In genomic region chr16:91030751-91031150, GRCm38 (mm10) we compare ENCODE assay signal across 22 mouse cellular contexts.
"Had no signal": no experiment of that assay in that cellular context is flagged by ENCODE, and none has a peak within 500 bp of the region (broad histone marks: within the 10 kb centered on the region; RNA-seq: fewer than 3 reads in every experiment).

No protein-coding gene starts in this region.

- H3K4me2 ChIP-seq: kidney, embryonic 15.5 days; limb, embryonic 12.5 days; limb, embryonic 15.5 days; liver, embryonic 11.5 days; lung, embryonic 14.5 days; midbrain, embryonic 12.5 days; midbrain, embryonic 15.5 days; neural tube, embryonic 12.5 days; neural tube, embryonic 15.5 days had no signal

- DNase-seq: kidney, adult 2 months; kidney, postnatal 10 days; kidney, postnatal 36 days; left cerebral cortex, postnatal 4 days; liver, postnatal 0 days; lung, embryonic 14.5 days; retina, postnatal 1 day; thymus, adult 2 months; thymus, postnatal 14 days; thymus, postnatal 4 days had no signal

- H3K4me3 ChIP-seq: kidney, embryonic 15.5 days; limb, embryonic 12.5 days; limb, embryonic 15.5 days; midbrain, embryonic 12.5 days; midbrain, embryonic 15.5 days; neural tube, embryonic 12.5 days; neural tube, embryonic 15.5 days had no signal

- H3K4me1 ChIP-seq: kidney, embryonic 15.5 days; limb, embryonic 12.5 days; limb, embryonic 15.5 days; midbrain, embryonic 12.5 days; midbrain, embryonic 15.5 days; neural tube, embryonic 12.5 days; neural tube, embryonic 15.5 days had no signal

- ATAC-seq: intestine, postnatal 0 days; liver, postnatal 0 days; lung, postnatal 0 days; midbrain, embryonic 15.5 days had no signal

- H3K9me3 ChIP-seq: kidney, embryonic 15.5 days; limb, embryonic 12.5 days; limb, embryonic 15.5 days; midbrain, embryonic 12.5 days; midbrain, embryonic 15.5 days; neural tube, embryonic 12.5 days; neural tube, embryonic 15.5 days had no signal

- H3K27ac ChIP-seq: kidney, embryonic 15.5 days; limb, embryonic 12.5 days; limb, embryonic 15.5 days; liver, embryonic 14.5 days; midbrain, embryonic 12.5 days; midbrain, embryonic 15.5 days; neural tube, embryonic 12.5 days; neural tube, embryonic 15.5 days; stomach, postnatal 0 days had no signal

- H3K9ac ChIP-seq: kidney, embryonic 15.5 days; limb, embryonic 12.5 days; limb, embryonic 15.5 days; liver, embryonic 14.5 days; liver, postnatal 0 days; lung, embryonic 14.5 days; midbrain, embryonic 12.5 days; midbrain, embryonic 15.5 days; neural tube, embryonic 12.5 days; neural tube, embryonic 15.5 days had no signal

- H3K27me3 ChIP-seq: kidney, embryonic 15.5 days; limb, embryonic 12.5 days; limb, embryonic 15.5 days; midbrain, embryonic 12.5 days; midbrain, embryonic 15.5 days; neural tube, embryonic 12.5 days; neural tube, embryonic 15.5 days had no signal
